Mouse (Mus musculus) cerebellum, adult 2 months (tissue): ENCODE results near the gene Ryr3.

Source experiments
- CTCF ChIP-seq: fragments of 200-500 bp; IDR thresholded peaks from 2 replicates; pipeline ENCODE4 v1.5.1; 2011; ENCODE audit warnings: low read depth, mild to moderate bottlenecking, control low read depth, low read length, moderate library complexity, borderline replicate concordance; ENCODE audit not compliant: insufficient read depth
- POLR2A ChIP-seq: fragments of 200-500 bp; IDR thresholded peaks from 2 replicates; pipeline ENCODE4 v1.6.1; 2011; ENCODE audit warnings: low read length, control low read depth, borderline replicate concordance; ENCODE audit not compliant: insufficient read depth

DNA sequence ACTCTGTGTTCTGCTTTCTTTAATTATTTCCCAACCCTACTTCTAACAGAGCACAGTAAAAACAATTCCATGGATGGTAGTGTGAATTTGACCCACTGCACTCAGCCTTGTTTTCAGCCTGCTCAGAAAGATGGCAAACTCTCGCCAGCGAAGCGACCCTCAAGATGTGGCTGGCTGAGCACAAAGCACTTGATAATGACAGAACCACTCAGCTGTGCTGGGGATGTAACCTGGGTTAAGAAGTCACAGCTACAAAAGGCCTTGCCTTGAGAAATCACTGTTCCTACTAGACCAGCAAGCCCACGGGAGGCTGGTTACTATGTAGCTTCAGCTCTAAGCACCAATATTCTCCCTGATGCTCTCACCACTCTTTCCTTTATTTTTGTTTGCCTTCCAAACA lies 140.5 kb downstream of the Ryr3 start:
- no peak for TF ChIP-seq CTCF
- no peak for TF ChIP-seq POLR2A
